Mouse (Mus musculus) liver, embryonic 13.5 days (tissue): ENCODE results near the gene Ptprg. TPM values are rescaled to one million over a fixed set of nuclear protein-coding genes. Genes with fewer than 3 reads are reported as not detected.

Experiments used
- ATAC-seq: fragments of 200-750 bp; cut with Nextera tagmentation; 2 replicates; pipeline ENCODE4 v1.8.0; 2017; ENCODE audit warnings: low read depth, mild to moderate bottlenecking, moderate number of reproducible peaks, moderate library complexity
- DNase-seq: peaks from one replicate; pipeline ENCODE4 v3.0.0; 2022
- H3K27ac ChIP-seq: fragments of 300-500 bp; sonication (generic); 2 replicates; pipeline ENCODE4 v1.5.1; 2015; ENCODE audit warnings: moderate library complexity, mild to moderate bottlenecking, inconsistent platforms
- H3K27me3 ChIP-seq: fragments of 300-500 bp; sonication (generic); 2 replicates; pipeline ENCODE4 v1.6.1; 2015; ENCODE audit warnings: mild to moderate bottlenecking, inconsistent platforms
- H3K36me3 ChIP-seq: fragments of 300-500 bp; sonication (generic); 2 replicates; pipeline ENCODE4 v1.6.1; 2015; ENCODE audit warnings: mild to moderate bottlenecking, inconsistent platforms
- H3K4me1 ChIP-seq: fragments of 300-500 bp; sonication (generic); replicated peaks from 2 replicates; pipeline ENCODE4 v1.6.1; 2015; ENCODE audit warnings: inconsistent platforms
- H3K4me2 ChIP-seq: fragments of 300-500 bp; sonication (generic); 2 replicates; pipeline ENCODE4 v1.6.1; 2015; ENCODE audit warnings: inconsistent platforms, mild to moderate bottlenecking, moderate library complexity
- H3K4me3 ChIP-seq: fragments of 300-500 bp; sonication (generic); replicated peaks from 2 replicates; pipeline ENCODE4 v1.5.1; 2015; ENCODE audit warnings: mild to moderate bottlenecking, inconsistent platforms
- H3K9ac ChIP-seq: fragments of 300-500 bp; sonication (generic); 2 replicates; pipeline ENCODE4 v1.6.1; 2015; ENCODE audit warnings: mild to moderate bottlenecking, inconsistent platforms
- H3K9me3 ChIP-seq: fragments of 300-500 bp; sonication (generic); replicated peaks from 2 replicates; pipeline ENCODE4 v1.6.1; 2016; ENCODE audit warnings: inconsistent platforms
- WGBS: fragments of 180-500 bp; shearing (Covaris S2); methylation state at CpG from one replicate; pipeline ENCODE4 v1.1.7; 2015; ENCODE audit not compliant: insufficient replicate concordance; 5-methylcytosine and 5-hydroxymethylcytosine counted together
- polyA plus RNA-seq: library from polyadenylated mRNA; unstranded; fragments of >200 nt; fragmentation: Nextera tagmentation; extraction: Ambion mirVana; gene quantifications from 2 replicates; pipeline ENCODE4 v1.2.1, GENCODE M21; 2015

Ptprg gene
- polyA plus RNA-seq, 1 experiment from 2014 or later = 1.5 TPM

GRCm38 (mm10) chr14:12139643-12140481 is 586.5 kb downstream of the Ptprg start:
- no peak for ATAC-seq
- no peak overlapping the region for H3K4me2 ChIP-seq
- H3K27me3 ChIP-seq = no peaks in the 10 kb centered on the region
- H3K4me3 ChIP-seq = no peak overlapping the region
- H3K4me1 ChIP-seq = no peaks in the 10 kb centered on the region
- no peak overlapping the region for H3K9ac ChIP-seq
- no peak overlapping the region for H3K27ac ChIP-seq
- 45% methylated on average over 18 of the region's 18 CpGs for WGBS
- DNase-seq = no peak
- H3K36me3 ChIP-seq = no peaks in the 10 kb centered on the region
- H3K9me3 ChIP-seq = no peaks in the 10 kb centered on the region

DNA sequence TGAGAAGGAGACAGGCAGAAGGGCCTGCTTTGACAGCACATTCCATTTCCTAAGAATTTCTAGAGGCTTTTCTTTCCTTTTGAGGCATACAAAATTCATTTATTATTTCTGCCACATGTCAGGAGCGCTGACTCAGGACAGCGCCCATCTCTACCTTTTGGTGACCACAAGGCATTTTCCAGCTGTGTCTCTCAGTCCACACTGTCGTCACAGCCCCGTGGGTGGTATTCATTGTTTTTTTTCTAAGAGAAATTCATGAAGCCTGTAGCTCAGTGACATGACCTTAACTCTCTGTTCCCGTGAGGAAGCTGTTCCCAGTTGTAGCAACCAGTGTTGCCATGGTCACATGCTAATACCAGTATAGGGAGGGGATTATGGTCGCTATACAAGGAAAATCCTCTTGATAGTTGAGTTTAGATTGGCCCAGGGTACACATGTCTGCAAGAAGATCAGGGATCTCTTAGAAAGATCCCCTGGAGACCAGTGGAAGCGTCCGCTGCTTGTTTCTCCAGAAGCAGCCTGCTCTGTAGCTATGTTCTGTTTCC is 590.7 kb downstream of the Ptprg start:
- Histone ChIP-seq H3K9ac (no peak overlapping the region), H3K4me3 (no peak overlapping the region), H3K4me2 (no peak overlapping the region), H3K27me3 (no peaks in the 10 kb centered on the region), H3K27ac (no peak overlapping the region), H3K4me1 (no peaks in the 10 kb centered on the region), H3K36me3 (no peaks in the 10 kb centered on the region), H3K9me3 (no peaks in the 10 kb centered on the region)
- DNase-seq = no peak
- ATAC-seq = no peak
- 71% methylated on average over 8 of the region's 8 CpGs for WGBS

- H3K9me3 ChIP-seq = no peaks in the 10 kb centered on the region
- no peak overlapping the region for H3K27ac ChIP-seq
- 72% methylated on average over 3 of the region's 3 CpGs for WGBS
- DNase-seq (no peak), ATAC-seq (no peak)
- H3K36me3 ChIP-seq = no peaks in the 10 kb centered on the region
- H3K27me3 ChIP-seq = no peaks in the 10 kb centered on the region
- no peak overlapping the region for H3K4me3 ChIP-seq
- H3K4me1 ChIP-seq = no peaks in the 10 kb centered on the region
- no peak overlapping the region for H3K9ac ChIP-seq
- no peak overlapping the region for H3K4me2 ChIP-seq
Observed at GRCm38 (mm10) chr14:12145919-12146318, 592.6 kb downstream of the Ptprg start.

- ATAC-seq = no peak
- Histone ChIP-seq H3K4me1 (no peaks in the 10 kb centered on the region), H3K4me3 (no peak overlapping the region), H3K36me3 (no peaks in the 10 kb centered on the region), H3K4me2 (no peak overlapping the region), H3K9ac (no peak overlapping the region), H3K27ac (no peak overlapping the region), H3K27me3 (no peaks in the 10 kb centered on the region), H3K9me3 (no peaks in the 10 kb centered on the region)
- DNase-seq = no peak
- WGBS = 51% methylated on average over 3 of the region's 3 CpGs
Observed at GRCm38 (mm10) chr14:12149529-12149928, 596.2 kb downstream of the Ptprg start.

GRCm38 (mm10) chr14:12151927-12152326 is 598.6 kb downstream of the Ptprg start:
- DNase-seq = no peak
- H3K4me2 ChIP-seq = no peak overlapping the region
- WGBS = 30% methylated on average over 3 of the region's 3 CpGs
- no peaks in the 10 kb centered on the region for H3K27me3 ChIP-seq
- H3K36me3 ChIP-seq = no peaks in the 10 kb centered on the region
- H3K4me1 ChIP-seq = no peaks in the 10 kb centered on the region
- H3K9me3 ChIP-seq = no peaks in the 10 kb centered on the region
- H3K9ac ChIP-seq = no peak overlapping the region
- ATAC-seq = no peak
- no peak overlapping the region for H3K27ac ChIP-seq
- no peak overlapping the region for H3K4me3 ChIP-seq

GRCm38 (mm10) chr14:12152748-12153147 is 599.4 kb downstream of the Ptprg start:
- Histone ChIP-seq H3K27me3 (no peaks in the 10 kb centered on the region), H3K9me3 (no peaks in the 10 kb centered on the region), H3K27ac (no peak overlapping the region), H3K36me3 (no peaks in the 10 kb centered on the region), H3K4me2 (no peak overlapping the region), H3K4me3 (no peak overlapping the region), H3K4me1 (no peaks in the 10 kb centered on the region), H3K9ac (no peak overlapping the region)
- ATAC-seq (no peak), DNase-seq (no peak)
- 68% methylated on average over 6 of the region's 6 CpGs for WGBS

- DNase-seq = no peak
- Histone ChIP-seq H3K27ac (no peak overlapping the region), H3K4me1 (no peaks in the 10 kb centered on the region), H3K4me2 (no peak overlapping the region), H3K4me3 (no peak overlapping the region), H3K27me3 (no peaks in the 10 kb centered on the region), H3K36me3 (no peaks in the 10 kb centered on the region), H3K9ac (no peak overlapping the region), H3K9me3 (no peaks in the 10 kb centered on the region)
- ATAC-seq = no peak
- 75% methylated on average over 13 of the region's 13 CpGs for WGBS
Observed at GRCm38 (mm10) chr14:12153599-12153998, 600.3 kb downstream of the Ptprg start.

DNA sequence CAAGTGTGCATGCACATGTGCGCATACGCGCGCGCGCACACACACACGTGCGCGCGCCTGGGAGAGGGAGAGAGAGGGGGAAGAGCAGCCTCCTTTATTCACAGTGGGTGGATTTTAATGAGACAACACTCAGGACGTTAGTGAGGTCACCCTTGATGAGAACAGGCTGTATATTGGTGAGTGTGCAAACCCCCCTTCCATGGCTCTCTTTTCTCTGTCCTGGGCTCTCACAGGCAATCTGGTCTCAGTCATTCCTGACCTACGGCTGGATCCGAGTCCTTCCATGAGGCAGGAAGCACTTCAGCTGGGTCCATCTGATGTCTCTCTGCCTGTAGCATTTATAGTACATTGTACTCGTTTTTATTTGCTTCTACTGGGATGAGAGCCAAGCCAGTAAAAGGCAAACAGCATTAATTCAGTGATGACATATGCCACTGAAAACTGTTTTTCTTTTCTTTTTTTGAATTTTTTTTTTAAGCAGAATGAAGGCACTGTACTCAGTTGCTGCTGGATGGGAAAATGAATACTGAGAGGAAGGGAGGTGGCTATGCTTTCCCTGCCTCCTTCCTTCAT is 608.5 kb downstream of the Ptprg start:
- 83% methylated on average over 14 of the region's 14 CpGs for WGBS
- Histone ChIP-seq H3K27ac (no peak overlapping the region), H3K4me2 (no peak overlapping the region), H3K27me3 (no peaks in the 10 kb centered on the region), H3K4me3 (no peak overlapping the region), H3K9ac (no peak overlapping the region), H3K4me1 (no peaks in the 10 kb centered on the region), H3K36me3 (no peaks in the 10 kb centered on the region), H3K9me3 (no peaks in the 10 kb centered on the region)
- ATAC-seq (no peak), DNase-seq (no peak)

DNA sequence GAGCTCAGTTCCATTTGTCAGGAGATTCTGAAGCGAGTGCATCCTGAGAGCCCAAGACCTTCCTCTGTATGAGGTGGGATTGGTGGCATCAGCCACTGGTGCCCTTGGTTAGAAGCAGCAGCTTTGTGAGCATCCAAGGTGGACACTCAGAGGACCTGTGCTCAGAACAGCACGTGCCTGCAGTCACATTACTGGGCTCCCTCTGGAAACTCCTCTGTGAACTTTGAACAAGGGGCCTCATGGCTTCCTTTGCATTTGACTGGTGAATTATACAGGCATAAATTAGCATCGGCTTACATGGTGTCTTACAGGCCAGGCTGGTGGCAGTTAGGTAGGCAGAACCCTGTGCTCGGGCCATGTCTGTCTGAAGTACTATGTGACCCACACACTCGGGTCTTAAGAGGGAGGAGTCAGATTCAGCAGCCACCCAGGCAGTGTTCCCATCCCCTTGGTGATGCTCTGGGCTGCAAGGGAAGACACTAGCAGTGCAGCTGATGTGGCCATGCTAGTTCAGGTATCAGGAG is 609.1 kb downstream of the Ptprg start:
- ATAC-seq = no peak
- Histone ChIP-seq H3K4me3 (no peak overlapping the region), H3K27ac (no peak overlapping the region), H3K36me3 (no peaks in the 10 kb centered on the region), H3K4me2 (no peak overlapping the region), H3K4me1 (no peaks in the 10 kb centered on the region), H3K27me3 (no peaks in the 10 kb centered on the region), H3K9me3 (no peaks in the 10 kb centered on the region), H3K9ac (no peak overlapping the region)
- 55% methylated on average over 5 of the region's 5 CpGs for WGBS
- DNase-seq = no peak

GRCm38 (mm10) chr14:12163196-12163595 is 609.9 kb downstream of the Ptprg start:
- WGBS = 57% methylated on average over 4 of the region's 4 CpGs

DNA sequence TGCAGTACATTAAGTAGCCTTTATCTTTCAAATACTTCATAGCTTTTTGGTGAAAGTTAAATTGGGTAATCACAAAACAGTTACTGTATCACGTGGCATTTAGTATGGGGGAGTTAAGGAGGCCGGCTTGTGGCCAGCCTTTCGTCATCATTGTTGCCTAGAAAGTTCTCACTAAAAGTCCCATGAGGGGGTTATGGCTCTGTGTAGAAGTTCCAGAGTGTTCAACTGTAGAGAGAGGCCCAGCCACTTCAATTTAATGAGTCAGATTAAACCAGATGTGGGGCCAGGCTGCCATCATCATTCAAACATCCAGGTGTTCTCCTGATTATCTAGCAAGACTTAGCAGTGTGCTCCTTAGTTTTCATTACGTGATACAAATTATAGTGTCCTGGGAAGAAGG is 613.9 kb downstream of the Ptprg start:
- no peak overlapping the region for H3K4me2 ChIP-seq
- no peak for ATAC-seq
- no peaks in the 10 kb centered on the region for H3K9me3 ChIP-seq
- H3K4me1 ChIP-seq = no peaks in the 10 kb centered on the region
- no peak for DNase-seq
- 55% methylated on average over 4 of the region's 4 CpGs for WGBS
- H3K27me3 ChIP-seq = no peaks in the 10 kb centered on the region
- no peak overlapping the region for H3K9ac ChIP-seq
- H3K36me3 ChIP-seq = no peaks in the 10 kb centered on the region
- no peak overlapping the region for H3K27ac ChIP-seq
- H3K4me3 ChIP-seq = no peak overlapping the region

More at GRCm38 (mm10) chr14:12163196-12163595, 609.9 kb downstream of the Ptprg start:
- H3K36me3 ChIP-seq = no peaks in the 10 kb centered on the region
- H3K4me1 ChIP-seq = no peaks in the 10 kb centered on the region
- H3K27me3 ChIP-seq = no peaks in the 10 kb centered on the region
- no peak overlapping the region for H3K27ac ChIP-seq
- H3K4me2 ChIP-seq = no peak overlapping the region
- ATAC-seq (no peak), DNase-seq (no peak)
- H3K9me3 ChIP-seq = no peaks in the 10 kb centered on the region
- H3K9ac ChIP-seq = no peak overlapping the region
- H3K4me3 ChIP-seq = no peak overlapping the region
